Mouse (Mus musculus): Measurements from ENCODE around the gene Atg3. TPM values are rescaled to one million over a fixed set of nuclear protein-coding genes. Genes with fewer than 3 reads are reported as not detected.

The Atg3 gene
- polyA plus RNA-seq, 1 experiment from 2014 or later = 34.9 TPM

- Histone ChIP-seq H3K9ac (replicated peaks; ENCODE audit: low read depth, low read length) (no peak overlapping the region), H3K27ac (ENCODE audit: low read length) (no peak overlapping the region), H3K4me3 (ENCODE audit: low read depth, low read length) (no peak overlapping the region), H3K4me2 (replicated peaks; ENCODE audit: low read depth, low read length) (no peak overlapping the region), H3K9me3 (ENCODE audit: control insufficient read depth, low read depth, low read length) (no peaks in the 10 kb centered on the region), H3K4me1 (ENCODE audit: control insufficient read depth, insufficient read depth, low read length) (no peaks in the 10 kb centered on the region), H3K27me3 (ENCODE audit: control insufficient read depth, insufficient read depth, low read length) (no peaks in the 10 kb centered on the region), H3K36me3 (ENCODE audit: control insufficient read depth, insufficient read depth, low read length) (no peaks in the 10 kb centered on the region)
- WGBS = 85% methylated on average over 2 of the region's 2 CpGs
- no peak for ATAC-seq (ENCODE audit: insufficient number of reproducible peaks, insufficient read depth, low FRiP score, low read depth)
These were observed 30.5 kb upstream of the Atg3 start for GRCm38 (mm10) chr16:45127936-45128710.

- Histone ChIP-seq H3K27ac (ENCODE audit: low read length) (no peak overlapping the region), H3K4me3 (ENCODE audit: low read depth, low read length) (no peak overlapping the region), H3K9me3 (ENCODE audit: control insufficient read depth, low read depth, low read length) (no peaks in the 10 kb centered on the region), H3K9ac (replicated peaks; ENCODE audit: low read depth, low read length) (no peak overlapping the region), H3K27me3 (ENCODE audit: control insufficient read depth, insufficient read depth, low read length) (no peaks in the 10 kb centered on the region), H3K4me2 (replicated peaks; ENCODE audit: low read depth, low read length) (no peak overlapping the region), H3K4me1 (ENCODE audit: control insufficient read depth, insufficient read depth, low read length) (no peaks in the 10 kb centered on the region), H3K36me3 (ENCODE audit: control insufficient read depth, insufficient read depth, low read length) (peaks cover 13% of the 10 kb centered on the region)
- WGBS = 94% methylated on average over 5 of the region's 5 CpGs
- no peak for ATAC-seq (ENCODE audit: insufficient number of reproducible peaks, insufficient read depth, low FRiP score, low read depth)
These were observed 16.9 kb upstream of the Atg3 start for GRCm38 (mm10) chr16:45141711-45142110.

DNA sequence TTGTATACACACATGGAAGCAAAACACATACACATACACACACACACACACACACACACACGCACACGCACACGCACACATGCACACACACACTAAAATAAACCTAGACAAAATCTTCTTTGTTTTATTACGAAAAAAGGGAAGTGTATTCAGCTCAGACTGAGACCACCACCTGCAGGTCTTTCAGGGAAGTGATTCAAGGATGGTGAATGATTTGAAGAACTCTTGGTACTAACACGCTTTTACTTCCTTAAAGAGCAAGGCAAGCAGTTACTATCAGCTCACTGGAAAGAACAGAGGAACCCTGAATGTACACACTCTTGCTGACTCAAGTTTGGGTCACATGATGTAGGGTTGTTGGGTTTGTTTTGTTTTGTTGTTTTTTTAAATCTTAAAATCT, 16.0 kb upstream of the Atg3 start:
- Histone ChIP-seq H3K27ac (ENCODE audit: low read length) (no peak overlapping the region), H3K4me3 (ENCODE audit: low read depth, low read length) (no peak overlapping the region), H3K9me3 (ENCODE audit: control insufficient read depth, low read depth, low read length) (no peaks in the 10 kb centered on the region), H3K4me2 (replicated peaks; ENCODE audit: low read depth, low read length) (no peak overlapping the region), H3K27me3 (ENCODE audit: control insufficient read depth, insufficient read depth, low read length) (no peaks in the 10 kb centered on the region), H3K4me1 (ENCODE audit: control insufficient read depth, insufficient read depth, low read length) (no peaks in the 10 kb centered on the region), H3K36me3 (ENCODE audit: control insufficient read depth, insufficient read depth, low read length) (peaks cover 18% of the 10 kb centered on the region), H3K9ac (replicated peaks; ENCODE audit: low read depth, low read length) (no peak overlapping the region)
- no peak for ATAC-seq (ENCODE audit: insufficient number of reproducible peaks, insufficient read depth, low FRiP score, low read depth)
- WGBS = 97% methylated on average over 5 of the region's 5 CpGs

DNA sequence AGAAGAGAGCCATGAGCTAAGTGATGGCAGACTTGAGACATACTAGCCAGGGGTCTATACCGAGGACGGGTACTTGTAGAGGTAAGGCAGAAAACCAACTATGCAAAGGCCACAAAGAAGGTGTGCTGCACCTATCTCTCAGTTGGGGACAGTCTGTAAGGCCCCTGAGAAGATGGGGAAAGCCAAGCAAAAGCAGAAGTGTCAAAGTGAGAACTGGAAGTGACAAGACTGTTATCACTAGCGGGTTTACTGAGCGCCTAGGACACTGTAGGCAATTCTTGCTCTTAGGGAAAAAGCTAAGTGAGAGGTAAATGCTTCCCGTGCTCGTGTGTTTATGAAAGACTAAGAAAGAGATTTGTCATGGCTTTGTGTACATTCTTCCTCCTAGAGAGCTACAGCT, 13.5 kb upstream of the Atg3 start:
- no peak for ATAC-seq (ENCODE audit: insufficient number of reproducible peaks, insufficient read depth, low FRiP score, low read depth)
- Histone ChIP-seq H3K4me3 (ENCODE audit: low read depth, low read length) (no peak overlapping the region), H3K4me1 (ENCODE audit: control insufficient read depth, insufficient read depth, low read length) (no peaks in the 10 kb centered on the region), H3K36me3 (ENCODE audit: control insufficient read depth, insufficient read depth, low read length) (peaks cover 21% of the 10 kb centered on the region), H3K27ac (ENCODE audit: low read length) (no peak overlapping the region), H3K4me2 (replicated peaks; ENCODE audit: low read depth, low read length) (no peak overlapping the region), H3K27me3 (ENCODE audit: control insufficient read depth, insufficient read depth, low read length) (no peaks in the 10 kb centered on the region), H3K9me3 (ENCODE audit: control insufficient read depth, low read depth, low read length) (no peaks in the 10 kb centered on the region), H3K9ac (replicated peaks; ENCODE audit: low read depth, low read length) (no peak overlapping the region)
- 61% methylated on average over 6 of the region's 6 CpGs for WGBS

- H3K4me3 ChIP-seq (ENCODE audit: low read depth, low read length) = no peak overlapping the region
- no peak overlapping the region for H3K27ac ChIP-seq (ENCODE audit: low read length)
- H3K9ac ChIP-seq (replicated peaks; ENCODE audit: low read depth, low read length) = no peak overlapping the region
- no peak for ATAC-seq (ENCODE audit: insufficient number of reproducible peaks, insufficient read depth, low FRiP score, low read depth)
- H3K4me1 ChIP-seq (ENCODE audit: control insufficient read depth, insufficient read depth, low read length) = no peaks in the 10 kb centered on the region
- H3K27me3 ChIP-seq (ENCODE audit: control insufficient read depth, insufficient read depth, low read length) = no peaks in the 10 kb centered on the region
- H3K36me3 ChIP-seq (ENCODE audit: control insufficient read depth, insufficient read depth, low read length) = peaks cover 29% of the 10 kb centered on the region
- no peaks in the 10 kb centered on the region for H3K9me3 ChIP-seq (ENCODE audit: control insufficient read depth, low read depth, low read length)
- WGBS = 92% methylated on average over 10 of the region's 10 CpGs
- H3K4me2 ChIP-seq (replicated peaks; ENCODE audit: low read depth, low read length) = no peak overlapping the region
These were observed 10.0 kb upstream of the Atg3 start for GRCm38 (mm10) chr16:45148488-45149082.

GRCm38 (mm10) chr16:45154741-45155250, 3.8 kb upstream of the Atg3 start:
- H3K4me3 ChIP-seq (ENCODE audit: low read depth, low read length) = no peak overlapping the region
- no peaks in the 10 kb centered on the region for H3K9me3 ChIP-seq (ENCODE audit: control insufficient read depth, low read depth, low read length)
- H3K27ac ChIP-seq (ENCODE audit: low read length) = no peak overlapping the region
- no peak overlapping the region for H3K4me2 ChIP-seq (replicated peaks; ENCODE audit: low read depth, low read length)
- no peaks in the 10 kb centered on the region for H3K27me3 ChIP-seq (ENCODE audit: control insufficient read depth, insufficient read depth, low read length)
- WGBS = 73% methylated on average over 3 of the region's 3 CpGs
- H3K36me3 ChIP-seq (ENCODE audit: control insufficient read depth, insufficient read depth, low read length) = peaks cover 12% of the 10 kb centered on the region
- no peak for ATAC-seq (ENCODE audit: insufficient number of reproducible peaks, insufficient read depth, low FRiP score, low read depth)
- no peak overlapping the region for H3K9ac ChIP-seq (replicated peaks; ENCODE audit: low read depth, low read length)
- H3K4me1 ChIP-seq (ENCODE audit: control insufficient read depth, insufficient read depth, low read length) = peaks cover 8% of the 10 kb centered on the region; the same call in 1 of the 2 replicates

- Histone ChIP-seq H3K36me3 (ENCODE audit: control insufficient read depth, insufficient read depth, low read length) (no peaks in the 10 kb centered on the region; the same call in 1 of the 2 replicates), H3K4me2 (replicated peaks; ENCODE audit: low read depth, low read length) (peak overlapping the region; percentile 81)
These were observed 456 bp upstream of the Atg3 start for GRCm38 (mm10) chr16:45158136-45158521.

DNA sequence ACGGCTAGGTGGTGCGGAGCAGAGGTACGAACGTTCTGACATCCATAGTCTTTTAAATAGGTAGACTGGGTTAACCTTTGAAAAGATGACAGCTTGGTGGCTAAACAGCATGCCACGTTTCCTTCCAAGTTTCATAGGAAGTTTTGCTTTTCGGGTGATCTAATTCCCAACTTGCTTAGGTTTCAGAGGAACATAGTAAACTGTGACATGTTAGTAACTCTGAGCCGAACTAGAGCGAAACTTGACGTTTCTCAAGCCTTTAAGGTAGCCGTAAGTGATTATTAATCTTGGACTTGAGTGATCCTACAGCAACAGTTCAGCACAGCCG, 768 bp downstream of the Atg3 start:
- H3K4me3 ChIP-seq (ENCODE audit: low read depth, low read length) = peak overlapping the region; percentile 84
- no peak for ATAC-seq (ENCODE audit: insufficient number of reproducible peaks, insufficient read depth, low FRiP score, low read depth)
- 1% methylated on average over 11 of the region's 11 CpGs for WGBS
- H3K4me2 ChIP-seq (replicated peaks; ENCODE audit: low read depth, low read length) = peak overlapping the region; percentile 43
- H3K4me1 ChIP-seq (ENCODE audit: control insufficient read depth, insufficient read depth, low read length) = peaks cover 11% of the 10 kb centered on the region; the same call in 1 of the 2 replicates
- no peaks in the 10 kb centered on the region for H3K9me3 ChIP-seq (ENCODE audit: control insufficient read depth, low read depth, low read length)
- no peaks in the 10 kb centered on the region; the same call in 1 of the 2 replicates for H3K36me3 ChIP-seq (ENCODE audit: control insufficient read depth, insufficient read depth, low read length)
- H3K9ac ChIP-seq (replicated peaks; ENCODE audit: low read depth, low read length) = peak overlapping the region; percentile 82
- no peaks in the 10 kb centered on the region for H3K27me3 ChIP-seq (ENCODE audit: control insufficient read depth, insufficient read depth, low read length)
- H3K27ac ChIP-seq (ENCODE audit: low read length) = peak overlapping the region; percentile 94

More at GRCm38 (mm10) chr16:45158136-45158521, 456 bp upstream of the Atg3 start:
- peak; percentile 74 for ATAC-seq (ENCODE audit: insufficient number of reproducible peaks, insufficient read depth, low FRiP score, low read depth)
- WGBS = 1% methylated on average over 20 of the region's 20 CpGs
- Histone ChIP-seq H3K9me3 (ENCODE audit: control insufficient read depth, low read depth, low read length) (no peaks in the 10 kb centered on the region), H3K4me3 (ENCODE audit: low read depth, low read length) (peak overlapping the region; percentile 84), H3K27ac (ENCODE audit: low read length) (peak overlapping the region; percentile 94), H3K9ac (replicated peaks; ENCODE audit: low read depth, low read length) (peak overlapping the region; percentile 58), H3K27me3 (ENCODE audit: control insufficient read depth, insufficient read depth, low read length) (no peaks in the 10 kb centered on the region), H3K4me1 (ENCODE audit: control insufficient read depth, insufficient read depth, low read length) (peaks cover 11% of the 10 kb centered on the region; the same call in 1 of the 2 replicates)

Data from stomach, embryonic 14.5 days (tissue).